Mouse (Mus musculus) heart, embryonic 13.5 days (tissue): ENCODE data around the gene Chst11. TPM values are rescaled to one million over a fixed set of nuclear protein-coding genes. Genes with fewer than 3 reads are reported as not detected.
A peak's percentile ranks its signal among the peaks of the same experiment; 100 is the strongest.

ENCODE experiments used
- ATAC-seq: fragments of 200-750 bp; cut with Nextera tagmentation; 2 replicates; pipeline ENCODE4 v1.8.0; 2017; ENCODE audit warnings: moderate TSS enrichment; ENCODE audit not compliant: insufficient number of reproducible peaks, low FRiP score, low TSS enrichment; ENCODE audit errors: extremely low read depth
- H3K27ac ChIP-seq: fragments of 300-500 bp; sonication (generic); replicated peaks from 2 replicates; pipeline ENCODE4 v1.5.1; 2015; ENCODE audit warnings: moderate library complexity, mild to moderate bottlenecking, inconsistent platforms
- H3K27me3 ChIP-seq: fragments of 300-500 bp; sonication (generic); replicated peaks from 2 replicates; pipeline ENCODE4 v1.6.1; 2015; ENCODE audit warnings: mild to moderate bottlenecking, inconsistent platforms
- H3K36me3 ChIP-seq: fragments of 300-500 bp; sonication (generic); 2 replicates; pipeline ENCODE4 v1.6.1; 2015; ENCODE audit warnings: mild to moderate bottlenecking, inconsistent platforms
- H3K4me1 ChIP-seq: fragments of 300-500 bp; sonication (generic); 2 replicates; pipeline ENCODE4 v1.6.1; 2015; ENCODE audit warnings: inconsistent platforms
- H3K4me2 ChIP-seq: fragments of 300-500 bp; sonication (generic); 2 replicates; pipeline ENCODE4 v1.6.1; 2015; ENCODE audit warnings: inconsistent platforms, mild to moderate bottlenecking, moderate library complexity
- H3K4me3 ChIP-seq: fragments of 300-500 bp; sonication (generic); 2 replicates; pipeline ENCODE4 v1.5.1; 2015; ENCODE audit warnings: moderate library complexity, mild to moderate bottlenecking, inconsistent platforms
- H3K9ac ChIP-seq: fragments of 300-500 bp; sonication (generic); 2 replicates; pipeline ENCODE4 v1.6.1; 2015; ENCODE audit warnings: inconsistent platforms, mild to moderate bottlenecking, moderate library complexity
- H3K9me3 ChIP-seq: fragments of 300-500 bp; sonication (generic); 2 replicates; pipeline ENCODE4 v1.6.1; 2016; ENCODE audit warnings: inconsistent platforms
- WGBS: fragments of 180-500 bp; shearing (Covaris S2); methylation state at CpG from one replicate; pipeline ENCODE4 v1.1.7; 2015; ENCODE audit warnings: mixed read lengths; 5-methylcytosine and 5-hydroxymethylcytosine counted together
- polyA plus RNA-seq: library from polyadenylated mRNA; unstranded; fragments of >200 nt; fragmentation: Nextera tagmentation; extraction: Ambion mirVana; gene quantifications from 2 replicates; pipeline ENCODE4 v1.2.1, GENCODE M21; 2015

Gene Chst11
- polyA plus RNA-seq, 1 experiment from 2014 or later = 2.4 TPM

DNA sequence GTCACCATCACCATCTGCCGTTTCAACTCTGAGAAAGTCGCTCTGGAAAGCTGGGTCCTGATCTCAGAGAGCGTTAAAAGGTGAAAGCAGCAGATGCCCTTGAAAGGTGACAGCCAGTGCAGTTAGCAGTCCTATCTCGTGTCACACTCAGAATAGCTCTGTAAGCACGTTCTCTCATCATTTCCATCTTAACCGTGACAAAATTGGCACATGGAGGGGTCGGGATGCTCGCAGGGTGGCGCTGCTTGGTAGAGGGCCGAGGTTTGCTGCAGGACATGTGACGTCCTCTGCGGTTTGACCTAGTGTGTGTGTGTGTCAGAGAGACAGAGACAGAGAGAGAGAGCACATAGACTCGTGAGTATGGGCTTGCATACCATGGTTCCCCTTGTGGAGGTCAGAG, 94.5 kb downstream of the Chst11 start:
- peak overlapping the region; percentile 19 for H3K4me2 ChIP-seq

DNA sequence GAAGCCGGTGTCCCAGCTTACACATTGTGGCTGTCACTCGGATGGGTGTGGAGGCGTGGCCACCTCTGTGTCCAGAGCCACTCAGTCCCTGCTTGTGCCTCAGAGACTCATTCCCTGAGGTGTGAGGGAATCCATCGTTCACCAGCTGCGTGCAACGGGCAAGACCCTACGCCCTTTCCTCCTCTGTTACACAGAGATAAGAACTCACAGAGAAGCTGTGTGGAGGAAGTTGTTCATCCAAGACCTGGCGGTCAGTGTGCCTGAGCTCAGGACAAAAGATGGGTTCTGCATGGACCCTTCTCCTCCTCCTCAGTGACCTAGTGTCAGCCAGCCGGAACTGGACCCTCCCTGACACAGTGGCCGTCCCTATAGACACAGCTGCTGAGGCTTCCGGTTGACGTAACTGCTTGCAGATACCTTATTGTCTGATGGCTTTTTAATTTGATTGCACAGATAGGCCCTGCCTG, 95.0 kb downstream of the Chst11 start:
- Histone ChIP-seq H3K9me3 (no peaks in the 10 kb centered on the region), H3K4me2 (peak overlapping the region; percentile 19), H3K36me3 (no peaks in the 10 kb centered on the region), H3K27ac (peak overlapping the region; percentile 81), H3K4me3 (no peak overlapping the region), H3K4me1 (peaks cover 85% of the 10 kb centered on the region), H3K27me3 (no peaks in the 10 kb centered on the region), H3K9ac (0 out of 2 replicates have a peak overlapping the region, but pooled peaks have one; percentile 63)
- WGBS = 17% methylated on average over 12 of the region's 12 CpGs
- ATAC-seq = no peak

More for the DNA sequence above, 94.5 kb downstream of the Chst11 start:
- H3K9me3 ChIP-seq = no peaks in the 10 kb centered on the region
- ATAC-seq = no peak
- peak overlapping the region; percentile 81 for H3K27ac ChIP-seq
- WGBS = 40% methylated on average over 13 of the region's 13 CpGs
- H3K4me3 ChIP-seq = no peak overlapping the region
- peaks cover 79% of the 10 kb centered on the region for H3K4me1 ChIP-seq
- no peak overlapping the region for H3K9ac ChIP-seq
- H3K36me3 ChIP-seq = no peaks in the 10 kb centered on the region
- no peaks in the 10 kb centered on the region for H3K27me3 ChIP-seq

DNA sequence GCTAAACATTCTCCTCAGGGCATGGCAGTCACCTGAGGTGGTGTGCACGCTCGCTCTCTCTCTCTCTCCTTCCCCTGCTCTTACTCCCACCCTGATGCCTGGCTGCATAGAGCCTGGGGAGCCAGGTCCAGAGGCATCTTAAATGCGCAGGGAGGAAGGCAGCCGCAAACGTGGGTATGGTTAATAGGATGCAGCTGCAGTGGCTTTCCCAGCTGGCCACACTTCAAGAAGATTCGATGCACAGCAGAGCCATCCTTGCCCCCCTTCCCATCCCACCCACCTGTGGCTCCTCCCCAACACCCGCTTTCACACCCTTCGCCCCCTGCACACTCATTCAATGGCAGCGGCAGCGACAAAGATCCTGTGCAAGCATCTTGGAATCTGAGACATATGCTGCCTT, 95.6 kb downstream of the Chst11 start:
- Histone ChIP-seq H3K9ac (peak overlapping the region; percentile 37), H3K27ac (peak overlapping the region; percentile 81), H3K4me1 (peaks cover 88% of the 10 kb centered on the region), H3K4me3 (no peak overlapping the region), H3K9me3 (no peaks in the 10 kb centered on the region), H3K4me2 (no peak overlapping the region), H3K27me3 (no peaks in the 10 kb centered on the region), H3K36me3 (no peaks in the 10 kb centered on the region)
- no peak for ATAC-seq
- WGBS = 60% methylated on average over 10 of the region's 10 CpGs

DNA sequence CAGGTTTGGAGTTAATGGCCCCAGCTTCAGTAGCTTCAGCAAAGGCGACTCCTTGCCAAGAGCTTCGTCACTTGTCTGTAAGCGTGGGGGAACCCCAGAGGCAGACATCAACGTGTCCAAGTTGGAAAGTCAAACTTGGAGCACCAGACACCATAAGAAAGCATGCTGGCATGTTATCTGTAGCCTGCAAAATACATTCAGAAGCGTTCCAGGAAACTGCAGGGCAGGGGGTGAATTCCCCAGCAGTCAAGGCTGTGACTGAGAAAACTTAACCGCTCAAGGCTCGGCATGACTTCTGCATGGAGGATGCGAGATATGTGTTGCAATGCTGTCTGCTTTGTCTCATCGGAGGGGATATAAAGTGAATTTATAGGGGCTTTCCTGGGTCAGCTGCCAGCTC, 98.6 kb downstream of the Chst11 start:
- Histone ChIP-seq H3K27me3 (no peaks in the 10 kb centered on the region), H3K4me2 (peak overlapping the region; percentile 47), H3K9ac (peak overlapping the region; percentile 33; the same call in 1 of the 2 replicates), H3K4me3 (no peak overlapping the region; the same call in 1 of the 2 replicates), H3K27ac (peak overlapping the region; percentile 73), H3K4me1 (peaks cover 84% of the 10 kb centered on the region), H3K9me3 (no peaks in the 10 kb centered on the region), H3K36me3 (no peaks in the 10 kb centered on the region)
- WGBS = 19% methylated on average over 9 of the region's 9 CpGs
- ATAC-seq = no peak

DNA sequence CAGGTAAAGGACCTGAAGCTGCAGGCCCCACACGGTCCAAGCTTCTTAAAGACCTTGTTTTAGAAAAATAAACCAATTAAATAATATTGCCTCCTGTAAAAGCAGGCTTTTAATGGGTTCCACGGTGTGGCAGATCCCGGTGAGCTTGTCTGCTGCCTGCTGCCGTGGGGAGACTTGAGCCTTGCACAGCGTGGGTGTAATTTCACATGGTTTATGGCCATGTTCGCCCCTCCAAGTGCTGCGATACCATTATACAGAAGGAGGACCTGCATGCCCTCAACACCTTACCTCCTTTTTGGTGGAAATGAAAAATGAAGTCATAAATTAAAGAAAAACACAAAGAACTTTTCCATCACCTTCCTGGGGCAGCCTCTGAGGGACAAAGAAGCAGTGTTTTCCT, 103.0 kb downstream of the Chst11 start:
- H3K36me3 ChIP-seq = no peaks in the 10 kb centered on the region
- no peak overlapping the region for H3K4me2 ChIP-seq
- no peaks in the 10 kb centered on the region for H3K27me3 ChIP-seq
- no peak overlapping the region for H3K4me3 ChIP-seq
- H3K9me3 ChIP-seq = no peaks in the 10 kb centered on the region
- ATAC-seq = no peak
- WGBS = 73% methylated on average over 7 of the region's 7 CpGs
- H3K27ac ChIP-seq = peak overlapping the region; percentile 12; the same call in 1 of the 2 replicates
- peaks cover 54% of the 10 kb centered on the region for H3K4me1 ChIP-seq
- no peak overlapping the region for H3K9ac ChIP-seq

DNA sequence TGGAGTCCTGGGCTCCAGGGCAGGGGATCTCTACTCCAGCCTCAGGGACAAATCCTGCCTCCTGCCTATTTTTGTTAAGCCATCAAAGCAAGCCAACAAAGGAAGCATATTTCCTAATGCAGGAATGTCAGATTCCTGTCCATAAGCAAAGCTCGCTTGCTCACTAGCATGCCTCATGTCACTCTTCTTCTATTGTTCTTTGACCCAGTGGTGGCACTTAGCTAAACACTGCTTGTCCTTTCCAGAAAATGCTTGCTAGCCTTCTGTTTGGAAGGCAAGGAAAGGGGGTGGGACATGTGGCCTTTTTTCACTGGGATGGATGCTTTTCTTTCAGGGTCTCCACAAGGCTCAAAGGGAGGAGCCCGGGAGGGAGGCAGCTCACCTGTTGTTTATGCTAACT, 103.5 kb downstream of the Chst11 start:
- H3K9ac ChIP-seq = no peak overlapping the region; the same call in 1 of the 2 replicates
- H3K4me1 ChIP-seq = peaks cover 52% of the 10 kb centered on the region
- no peaks in the 10 kb centered on the region for H3K36me3 ChIP-seq
- H3K4me3 ChIP-seq = no peak overlapping the region
- peak overlapping the region; percentile 12; the same call in 1 of the 2 replicates for H3K27ac ChIP-seq
- H3K27me3 ChIP-seq = no peaks in the 10 kb centered on the region
- WGBS = 53% methylated on average over 2 of the region's 2 CpGs
- H3K9me3 ChIP-seq = no peaks in the 10 kb centered on the region
- no peak overlapping the region for H3K4me2 ChIP-seq
- no peak for ATAC-seq

DNA sequence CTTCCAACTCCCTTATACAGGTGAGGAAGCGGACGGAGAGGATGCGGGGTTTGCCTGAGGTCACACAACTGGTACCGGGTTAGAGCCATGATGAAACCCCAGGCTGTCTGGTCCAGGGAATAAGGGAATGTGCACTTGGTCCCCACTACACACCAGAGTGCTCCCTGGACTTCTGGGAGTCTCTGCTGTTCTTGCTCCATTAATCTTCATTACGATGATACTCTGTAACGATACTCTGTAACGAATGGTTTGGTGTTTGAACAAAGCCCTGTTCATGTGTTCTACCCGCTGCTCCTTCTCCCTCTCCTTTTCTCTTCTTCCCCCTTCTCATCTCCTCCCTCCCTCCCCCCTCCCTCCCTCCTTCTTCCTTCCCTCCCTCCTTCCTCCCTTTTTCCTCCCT, 104.9 kb downstream of the Chst11 start:
- Histone ChIP-seq H3K4me2 (no peak overlapping the region), H3K4me3 (no peak overlapping the region), H3K36me3 (no peaks in the 10 kb centered on the region), H3K9me3 (no peaks in the 10 kb centered on the region), H3K9ac (no peak overlapping the region), H3K27me3 (no peaks in the 10 kb centered on the region), H3K27ac (no peak overlapping the region), H3K4me1 (peaks cover 46% of the 10 kb centered on the region)
- WGBS = 87% methylated on average over 8 of the region's 8 CpGs
- no peak for ATAC-seq

DNA sequence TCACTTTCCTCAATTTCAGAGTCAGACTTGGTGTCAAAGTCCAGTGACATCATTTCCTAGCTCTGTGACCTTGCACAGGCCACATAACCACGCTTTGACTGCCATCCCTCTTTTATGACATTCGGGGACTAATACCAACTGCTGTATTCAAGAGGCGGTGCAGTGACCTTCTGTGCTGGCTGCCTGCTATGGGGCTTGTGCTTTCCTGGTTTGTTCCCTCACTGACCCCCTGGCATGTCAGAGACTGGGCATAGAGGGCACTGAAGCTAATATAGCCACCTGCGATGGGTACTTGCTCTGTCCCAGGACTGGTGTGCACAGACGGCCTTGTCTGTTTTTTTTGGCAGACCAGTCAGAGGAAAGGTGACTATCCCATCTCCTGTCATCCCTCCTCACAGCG, 108.4 kb downstream of the Chst11 start:
- WGBS = 68% methylated on average over 6 of the region's 6 CpGs

DNA sequence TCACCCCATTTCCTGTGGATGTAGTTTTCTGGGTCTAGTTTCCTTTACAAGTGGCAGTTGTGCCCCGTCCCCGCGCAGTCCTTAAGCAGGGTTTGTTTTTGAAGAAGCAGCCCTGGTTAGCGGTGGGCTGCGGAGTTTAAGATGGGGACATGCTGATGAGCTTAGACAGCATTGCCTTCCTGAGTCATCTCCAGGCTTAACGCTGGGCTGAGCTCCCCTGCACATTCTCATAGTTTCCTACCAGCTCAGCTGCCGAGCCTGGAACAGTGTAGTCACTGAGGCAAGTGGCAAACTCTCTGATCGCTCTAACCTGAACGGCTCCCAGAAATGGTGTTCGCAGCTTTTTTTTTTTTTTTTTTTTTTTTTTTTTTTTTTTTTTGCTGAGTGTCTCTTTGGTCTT, 109.0 kb downstream of the Chst11 start:
- Histone ChIP-seq H3K9me3 (no peaks in the 10 kb centered on the region), H3K4me2 (no peak overlapping the region), H3K4me1 (peaks cover 33% of the 10 kb centered on the region), H3K27ac (no peak overlapping the region), H3K4me3 (no peak overlapping the region), H3K27me3 (no peaks in the 10 kb centered on the region), H3K9ac (no peak overlapping the region), H3K36me3 (no peaks in the 10 kb centered on the region)
- WGBS = 67% methylated on average over 10 of the region's 10 CpGs
- ATAC-seq = no peak

More for the DNA sequence above, 108.4 kb downstream of the Chst11 start:
- no peak overlapping the region for H3K4me2 ChIP-seq
- peaks cover 37% of the 10 kb centered on the region for H3K4me1 ChIP-seq
- ATAC-seq = no peak
- no peak overlapping the region for H3K9ac ChIP-seq
- no peak overlapping the region for H3K27ac ChIP-seq
- no peaks in the 10 kb centered on the region for H3K9me3 ChIP-seq
- H3K4me3 ChIP-seq = no peak overlapping the region
- no peaks in the 10 kb centered on the region for H3K27me3 ChIP-seq
- H3K36me3 ChIP-seq = no peaks in the 10 kb centered on the region

DNA sequence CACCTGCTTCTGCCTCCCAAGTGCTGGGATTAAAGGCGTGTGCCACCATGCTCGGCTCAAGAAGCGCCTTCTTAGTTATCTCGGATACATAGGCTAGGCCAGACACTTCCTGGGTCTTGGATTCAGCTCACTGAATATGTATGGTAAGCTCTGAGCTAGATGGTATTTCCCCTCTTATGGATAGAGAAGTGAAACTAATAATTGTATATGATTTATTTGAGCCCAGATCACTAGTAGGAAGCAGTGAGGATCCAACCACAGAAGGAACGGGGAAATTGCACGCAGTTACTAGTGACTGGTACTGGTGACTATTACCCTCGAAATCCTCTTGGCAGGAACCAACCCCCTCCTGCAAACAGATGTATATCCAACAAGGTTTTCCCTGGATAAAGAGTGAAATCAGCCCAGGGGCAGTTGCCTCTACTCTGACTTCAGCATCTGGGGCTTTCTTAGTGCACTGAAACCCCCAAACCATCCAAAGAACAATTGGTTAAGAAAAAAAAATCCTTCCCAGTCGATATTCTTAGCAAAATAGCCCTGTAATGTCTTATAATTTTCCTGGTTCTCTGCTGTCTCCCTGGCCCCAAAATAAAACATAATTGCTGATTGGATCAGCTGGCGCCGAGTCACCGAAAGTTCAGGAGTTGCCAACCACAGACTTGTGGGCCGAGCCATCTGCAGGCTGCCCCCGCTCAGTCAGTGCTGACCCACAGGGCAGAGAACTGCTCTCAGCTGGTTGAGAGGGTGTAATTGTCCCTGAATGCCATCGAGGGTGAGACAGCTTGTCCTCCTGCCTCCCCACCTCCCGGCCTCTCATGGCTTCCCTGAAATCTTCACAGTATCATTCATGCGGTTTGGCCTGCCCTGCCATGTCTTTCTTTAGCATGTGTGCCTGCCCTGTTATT, 109.8 kb downstream of the Chst11 start:
- Histone ChIP-seq H3K27ac (no peak overlapping the region), H3K4me3 (no peak overlapping the region), H3K4me2 (no peak overlapping the region), H3K27me3 (no peaks in the 10 kb centered on the region), H3K36me3 (no peaks in the 10 kb centered on the region), H3K9ac (no peak overlapping the region), H3K4me1 (peaks cover 38% of the 10 kb centered on the region), H3K9me3 (no peaks in the 10 kb centered on the region)
- no peak for ATAC-seq
- 77% methylated on average over 16 of the region's 16 CpGs for WGBS

DNA sequence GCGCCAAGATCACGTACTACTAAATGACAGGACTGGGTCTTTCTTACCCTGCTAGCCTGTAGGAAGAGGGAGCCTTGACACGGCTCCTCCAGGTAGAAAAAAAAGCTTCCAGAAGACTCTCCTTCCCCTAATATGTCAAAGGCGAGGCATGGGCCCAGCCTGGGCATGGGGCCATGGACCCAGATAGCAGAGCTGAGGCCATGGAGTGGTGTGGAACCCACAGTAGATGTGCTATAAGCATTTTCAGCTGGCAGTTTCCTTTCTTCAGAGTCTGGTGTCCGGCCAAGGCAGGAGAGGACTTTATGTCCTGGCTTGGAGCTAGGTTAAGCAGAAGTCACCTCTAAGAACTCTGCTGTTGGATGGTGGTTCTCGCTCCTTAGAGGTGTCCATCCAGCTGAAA, 111.0 kb downstream of the Chst11 start:
- Histone ChIP-seq H3K27ac (no peak overlapping the region), H3K9ac (no peak overlapping the region), H3K4me3 (no peak overlapping the region), H3K36me3 (no peaks in the 10 kb centered on the region), H3K27me3 (no peaks in the 10 kb centered on the region), H3K4me1 (peaks cover 49% of the 10 kb centered on the region), H3K9me3 (no peaks in the 10 kb centered on the region), H3K4me2 (no peak overlapping the region)
- no peak for ATAC-seq
- WGBS = 83% methylated on average over 6 of the region's 6 CpGs

DNA sequence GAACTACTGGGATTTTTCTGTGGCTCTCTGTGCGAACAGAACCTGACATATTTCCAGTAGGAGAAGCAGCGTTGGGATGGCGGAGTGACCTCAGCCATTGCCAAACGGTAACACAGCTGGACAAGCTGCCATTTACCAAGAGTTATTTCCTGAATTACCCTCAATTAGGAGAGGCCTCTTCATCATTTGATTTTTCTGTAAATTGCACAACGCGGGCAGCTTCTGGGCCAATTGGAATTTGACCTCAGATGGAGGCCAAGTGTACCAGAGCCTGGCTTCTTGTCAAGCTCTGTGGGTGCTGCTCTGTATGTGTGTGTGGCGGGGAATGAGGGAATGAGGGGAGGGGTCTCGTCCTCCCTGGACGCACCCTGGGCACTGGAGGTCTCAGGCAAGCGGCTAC, 113.6 kb downstream of the Chst11 start:
- no peaks in the 10 kb centered on the region for H3K27me3 ChIP-seq
- WGBS = 88% methylated on average over 10 of the region's 10 CpGs
- H3K27ac ChIP-seq = no peak overlapping the region
- no peak overlapping the region for H3K4me3 ChIP-seq
- H3K36me3 ChIP-seq = no peaks in the 10 kb centered on the region
- no peak for ATAC-seq
- no peaks in the 10 kb centered on the region for H3K9me3 ChIP-seq
- H3K4me2 ChIP-seq = no peak overlapping the region
- no peak overlapping the region for H3K9ac ChIP-seq
- H3K4me1 ChIP-seq = peaks cover 58% of the 10 kb centered on the region
